Mouse (Mus musculus): ENCODE measurements around the gene Itch. TPM values are rescaled to one million over a fixed set of nuclear protein-coding genes. Genes with fewer than 3 reads are reported as not detected.
"Not testable (repeated sequence)": the region's sequence is repeated elsewhere in the genome, so short reads cannot be mapped to it uniquely, and the experiment has no call there.

The Itch gene
- polyA plus RNA-seq, 1 experiment from 2014 or later = 62.2 TPM

DNA sequence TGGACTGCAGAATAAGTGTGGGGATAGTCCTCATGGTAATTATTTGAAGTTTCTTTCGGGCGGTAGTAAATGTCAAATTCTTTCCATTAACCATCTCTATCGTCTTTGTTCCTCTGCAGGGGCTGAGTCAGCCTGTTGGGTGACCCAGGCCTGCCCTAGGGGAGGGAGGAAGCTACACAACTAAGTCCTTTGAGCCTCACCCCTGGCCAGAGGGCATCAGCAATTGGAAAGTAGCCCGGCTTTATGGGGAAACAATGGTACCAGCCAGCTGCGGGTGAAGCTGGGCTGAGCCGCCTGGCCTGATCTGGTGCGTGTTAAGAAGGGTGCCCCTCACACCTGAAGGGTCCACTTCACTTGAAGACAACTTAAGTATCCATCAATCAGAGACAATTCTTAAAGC is 33.9 kb upstream of the Itch start:
- no peaks in the 10 kb centered on the region for H3K36me3 ChIP-seq (ENCODE audit: control insufficient read depth, insufficient read depth, low read length)
- ATAC-seq (ENCODE audit: insufficient number of reproducible peaks, insufficient read depth, low FRiP score, low read depth) = no peak

DNA sequence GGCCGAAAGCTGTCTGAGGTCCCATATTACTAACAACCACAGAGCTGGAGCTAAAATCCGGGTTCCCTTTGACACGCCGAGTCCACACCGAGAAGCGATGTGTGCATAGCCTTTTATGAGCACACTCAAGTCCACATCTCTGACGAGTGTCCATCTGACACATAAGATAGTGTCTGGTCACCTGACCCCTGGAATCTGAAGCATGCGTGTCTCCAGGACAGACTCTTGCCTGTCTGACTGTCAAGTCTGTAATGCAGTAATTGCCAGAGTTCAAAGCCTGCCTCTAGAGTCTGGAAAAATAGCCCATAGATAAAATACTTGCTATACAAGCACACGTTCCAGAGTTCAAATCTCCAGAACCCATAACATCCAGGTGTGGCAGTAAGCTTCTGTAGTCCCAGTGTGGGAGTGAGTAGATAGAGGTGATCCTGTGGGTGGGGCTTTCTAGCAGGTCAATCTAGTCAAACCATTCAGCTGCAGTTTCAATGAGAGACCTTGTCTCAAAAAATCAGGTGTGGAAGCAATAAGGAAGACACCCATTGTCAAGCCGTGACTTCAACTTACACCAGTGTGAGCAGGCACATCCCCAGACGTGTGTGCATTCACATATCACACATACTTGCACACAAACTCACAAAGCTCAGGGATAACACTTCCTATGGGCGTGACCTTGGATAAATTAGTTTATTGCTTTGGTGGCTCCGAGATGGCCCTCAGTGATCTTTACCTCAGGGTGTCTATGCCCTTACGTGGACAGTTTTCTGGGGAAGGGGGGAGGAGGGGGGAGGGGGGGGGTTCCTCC is 33.1 kb upstream of the Itch start:
- no peaks in the 10 kb centered on the region for H3K9me3 ChIP-seq (ENCODE audit: control insufficient read depth, low read depth, low read length)
- no peak for ATAC-seq (ENCODE audit: insufficient number of reproducible peaks, insufficient read depth, low FRiP score, low read depth)
- no peak overlapping the region for H3K9ac ChIP-seq (replicated peaks; ENCODE audit: low read depth, low read length)
- H3K4me2 ChIP-seq (replicated peaks; ENCODE audit: low read depth, low read length) = no peak overlapping the region
- H3K27ac ChIP-seq (ENCODE audit: low read length) = no peak overlapping the region
- H3K4me1 ChIP-seq (ENCODE audit: control insufficient read depth, insufficient read depth, low read length) = no peaks in the 10 kb centered on the region
- H3K27me3 ChIP-seq (ENCODE audit: control insufficient read depth, insufficient read depth, low read length) = no peaks in the 10 kb centered on the region
- H3K4me3 ChIP-seq (ENCODE audit: low read depth, low read length) = no peak overlapping the region
- 74% methylated on average over 14 of the region's 14 CpGs for WGBS
- no peaks in the 10 kb centered on the region for H3K36me3 ChIP-seq (ENCODE audit: control insufficient read depth, insufficient read depth, low read length)

More for the DNA sequence above, 33.9 kb upstream of the Itch start:
- H3K27ac ChIP-seq (ENCODE audit: low read length) = no peak overlapping the region
- WGBS = 69% methylated on average over 7 of the region's 7 CpGs
- H3K4me1 ChIP-seq (ENCODE audit: control insufficient read depth, insufficient read depth, low read length) = no peaks in the 10 kb centered on the region
- H3K9me3 ChIP-seq (ENCODE audit: control insufficient read depth, low read depth, low read length) = no peaks in the 10 kb centered on the region
- H3K4me2 ChIP-seq (replicated peaks; ENCODE audit: low read depth, low read length) = no peak overlapping the region
- no peak overlapping the region for H3K9ac ChIP-seq (replicated peaks; ENCODE audit: low read depth, low read length)
- no peak overlapping the region for H3K4me3 ChIP-seq (ENCODE audit: low read depth, low read length)
- H3K27me3 ChIP-seq (ENCODE audit: control insufficient read depth, insufficient read depth, low read length) = no peaks in the 10 kb centered on the region

DNA sequence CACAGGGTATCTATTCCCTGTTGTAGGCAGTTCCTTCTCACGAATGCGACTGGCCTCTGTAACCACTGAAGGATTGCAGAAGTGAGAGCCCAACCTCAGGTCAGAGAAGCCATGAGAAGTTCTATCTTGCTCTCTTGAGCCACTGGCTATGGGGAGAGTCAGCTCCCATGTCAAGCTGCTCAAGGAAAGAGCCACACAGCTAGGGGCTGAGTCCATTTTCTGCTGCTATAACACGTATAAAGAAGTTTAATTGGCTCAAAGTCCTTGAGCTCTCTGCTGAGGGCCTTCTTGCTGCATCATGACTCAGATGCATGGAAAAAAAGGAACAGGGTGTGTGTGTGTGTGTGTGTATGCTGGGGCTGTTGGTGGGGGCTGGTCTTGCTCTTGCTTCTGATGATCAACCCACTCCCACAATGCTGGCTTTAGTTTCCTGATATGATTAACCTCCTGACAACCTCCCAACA is 32.5 kb upstream of the Itch start:
- Histone ChIP-seq H3K4me1 (ENCODE audit: control insufficient read depth, insufficient read depth, low read length) (no peaks in the 10 kb centered on the region), H3K4me3 (ENCODE audit: low read depth, low read length) (no peak overlapping the region), H3K9me3 (ENCODE audit: control insufficient read depth, low read depth, low read length) (no peaks in the 10 kb centered on the region), H3K27me3 (ENCODE audit: control insufficient read depth, insufficient read depth, low read length) (no peaks in the 10 kb centered on the region), H3K9ac (replicated peaks; ENCODE audit: low read depth, low read length) (no peak overlapping the region), H3K4me2 (replicated peaks; ENCODE audit: low read depth, low read length) (no peak overlapping the region), H3K27ac (ENCODE audit: low read length) (no peak overlapping the region), H3K36me3 (ENCODE audit: control insufficient read depth, insufficient read depth, low read length) (no peaks in the 10 kb centered on the region)
- WGBS = 76% methylated on average over 3 of the region's 3 CpGs
- 0 out of 2 replicates have a peak, but pooled peaks have one; percentile 28 for ATAC-seq (ENCODE audit: insufficient number of reproducible peaks, insufficient read depth, low FRiP score, low read depth)

DNA sequence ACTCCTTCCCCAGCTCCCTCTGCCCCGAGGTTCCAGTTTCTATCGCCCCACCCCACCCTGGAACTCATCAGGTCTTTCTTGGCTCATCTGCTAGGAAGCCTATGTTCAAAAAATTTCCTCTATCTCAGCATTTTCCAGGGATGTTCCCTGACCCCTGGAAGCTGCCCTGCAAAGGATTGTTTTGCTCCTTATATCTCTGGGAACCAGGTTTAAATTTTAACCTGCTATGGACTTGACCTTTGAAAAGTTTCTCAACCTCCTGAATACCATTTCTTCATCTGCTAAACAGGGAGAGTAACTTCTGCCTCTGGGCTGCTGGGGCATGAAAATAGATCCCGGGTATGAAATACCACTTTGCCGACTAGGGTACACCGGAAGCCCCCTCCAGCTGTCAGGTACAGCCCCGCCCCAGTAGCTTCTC is 31.5 kb upstream of the Itch start:
- H3K4me2 ChIP-seq (replicated peaks; ENCODE audit: low read depth, low read length) = no peak overlapping the region
- no peak overlapping the region for H3K27ac ChIP-seq (ENCODE audit: low read length)
- no peaks in the 10 kb centered on the region for H3K36me3 ChIP-seq (ENCODE audit: control insufficient read depth, insufficient read depth, low read length)
- H3K9ac ChIP-seq (replicated peaks; ENCODE audit: low read depth, low read length) = no peak overlapping the region
- H3K27me3 ChIP-seq (ENCODE audit: control insufficient read depth, insufficient read depth, low read length) = no peaks in the 10 kb centered on the region
- H3K4me1 ChIP-seq (ENCODE audit: control insufficient read depth, insufficient read depth, low read length) = no peaks in the 10 kb centered on the region
- no peaks in the 10 kb centered on the region for H3K9me3 ChIP-seq (ENCODE audit: control insufficient read depth, low read depth, low read length)
- WGBS = 52% methylated on average over 6 of the region's 6 CpGs
- ATAC-seq (ENCODE audit: insufficient number of reproducible peaks, insufficient read depth, low FRiP score, low read depth) = no peak
- no peak overlapping the region for H3K4me3 ChIP-seq (ENCODE audit: low read depth, low read length)

DNA sequence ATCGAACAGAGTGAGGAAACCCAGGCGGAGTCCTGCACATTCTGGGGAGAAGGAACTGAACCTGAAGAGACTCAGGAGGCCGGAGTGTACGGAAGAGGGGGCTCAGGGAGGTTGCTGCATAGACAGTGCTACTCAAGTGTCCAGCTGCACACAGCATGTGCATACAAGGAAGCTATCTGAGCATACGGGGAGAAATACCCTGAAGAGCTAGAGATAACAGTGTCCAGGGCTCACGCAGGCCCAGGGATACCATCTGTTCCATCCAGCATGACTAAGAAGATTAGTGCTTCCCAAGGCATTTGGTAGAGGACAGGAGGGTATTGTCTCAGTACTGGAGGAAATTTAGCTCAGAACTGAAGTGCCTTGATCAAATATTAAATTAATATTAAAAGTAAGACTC is 29.7 kb upstream of the Itch start:
- no peaks in the 10 kb centered on the region for H3K27me3 ChIP-seq (ENCODE audit: control insufficient read depth, insufficient read depth, low read length)
- WGBS = 81% methylated on average over 6 of the region's 6 CpGs
- H3K9me3 ChIP-seq (ENCODE audit: control insufficient read depth, low read depth, low read length) = no peaks in the 10 kb centered on the region
- no peak overlapping the region for H3K9ac ChIP-seq (replicated peaks; ENCODE audit: low read depth, low read length)
- ATAC-seq (ENCODE audit: insufficient number of reproducible peaks, insufficient read depth, low FRiP score, low read depth) = no peak
- no peak overlapping the region for H3K4me2 ChIP-seq (replicated peaks; ENCODE audit: low read depth, low read length)
- no peak overlapping the region for H3K27ac ChIP-seq (ENCODE audit: low read length)
- no peak overlapping the region for H3K4me3 ChIP-seq (ENCODE audit: low read depth, low read length)
- no peaks in the 10 kb centered on the region for H3K4me1 ChIP-seq (ENCODE audit: control insufficient read depth, insufficient read depth, low read length)
- H3K36me3 ChIP-seq (ENCODE audit: control insufficient read depth, insufficient read depth, low read length) = no peaks in the 10 kb centered on the region

DNA sequence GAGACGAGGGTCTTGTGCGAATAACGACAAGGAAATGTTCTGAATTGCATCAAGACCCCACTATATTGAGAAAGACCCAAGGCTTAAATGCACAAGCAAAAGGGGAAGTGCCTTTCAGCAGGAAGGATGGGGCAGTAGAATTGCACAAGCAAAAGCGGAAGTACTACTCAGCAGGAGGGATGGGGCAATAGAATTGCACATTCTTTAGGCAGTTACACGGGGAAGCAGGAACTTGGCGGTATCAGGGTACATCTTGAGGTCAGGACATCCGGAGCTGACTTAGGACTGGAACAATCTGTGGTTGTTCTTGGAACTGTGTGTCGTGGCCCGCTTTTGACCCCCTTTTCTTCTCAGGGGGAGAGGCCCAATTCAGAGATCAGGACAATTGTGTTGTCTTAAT is 26.0 kb upstream of the Itch start:
- not testable (repeated sequence) for H3K9me3 ChIP-seq (ENCODE audit: control insufficient read depth, low read depth, low read length); H3K27me3 ChIP-seq (ENCODE audit: control insufficient read depth, insufficient read depth, low read length); ATAC-seq (ENCODE audit: insufficient number of reproducible peaks, insufficient read depth, low FRiP score, low read depth); H3K9ac ChIP-seq (replicated peaks; ENCODE audit: low read depth, low read length); H3K4me1 ChIP-seq (ENCODE audit: control insufficient read depth, insufficient read depth, low read length); H3K36me3 ChIP-seq (ENCODE audit: control insufficient read depth, insufficient read depth, low read length); H3K4me2 ChIP-seq (replicated peaks; ENCODE audit: low read depth, low read length); H3K4me3 ChIP-seq (ENCODE audit: low read depth, low read length); H3K27ac ChIP-seq (ENCODE audit: low read length)
- WGBS = 85% methylated on average over 9 of the region's 9 CpGs

DNA sequence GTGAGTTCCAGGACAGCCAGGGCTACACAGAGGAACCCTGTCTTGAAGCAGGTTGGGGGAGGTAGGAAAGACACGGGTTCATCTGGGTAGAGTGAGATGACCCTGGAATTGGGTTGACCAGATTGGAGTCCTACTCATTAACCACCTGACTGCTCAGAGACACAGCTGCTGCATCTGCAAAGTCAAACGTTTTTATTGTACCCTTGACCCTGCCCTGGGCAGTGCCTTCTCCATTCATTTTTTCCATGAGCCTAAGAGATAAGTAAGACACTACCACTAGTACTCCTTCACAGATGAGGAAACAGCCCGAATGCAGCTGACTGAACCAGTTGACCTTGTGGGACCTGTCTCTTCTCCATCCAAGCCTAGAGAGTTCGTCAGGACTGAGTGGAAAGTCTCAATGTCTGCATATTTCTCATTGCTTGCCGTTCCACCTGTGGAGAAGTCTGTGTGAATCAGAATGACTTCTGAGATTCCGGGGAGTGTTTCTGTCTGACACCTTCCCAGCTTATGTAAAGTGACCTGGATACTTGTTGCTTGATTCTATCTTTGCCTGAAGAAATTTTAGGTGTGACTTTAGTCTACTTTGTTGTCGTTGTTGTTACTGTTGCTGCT is 18.0 kb upstream of the Itch start:
- H3K4me1 ChIP-seq (ENCODE audit: control insufficient read depth, insufficient read depth, low read length) = no peaks in the 10 kb centered on the region
- no peak overlapping the region for H3K27ac ChIP-seq (ENCODE audit: low read length)
- no peaks in the 10 kb centered on the region for H3K36me3 ChIP-seq (ENCODE audit: control insufficient read depth, insufficient read depth, low read length)
- H3K9ac ChIP-seq (replicated peaks; ENCODE audit: low read depth, low read length) = no peak overlapping the region
- 71% methylated on average over 7 of the region's 7 CpGs for WGBS
- no peak for ATAC-seq (ENCODE audit: insufficient number of reproducible peaks, insufficient read depth, low FRiP score, low read depth)
- H3K4me3 ChIP-seq (ENCODE audit: low read depth, low read length) = no peak overlapping the region
- no peak overlapping the region for H3K4me2 ChIP-seq (replicated peaks; ENCODE audit: low read depth, low read length)
- H3K27me3 ChIP-seq (ENCODE audit: control insufficient read depth, insufficient read depth, low read length) = no peaks in the 10 kb centered on the region
- 0 out of 2 replicates have a peak, but pooled peaks cover 4% of the 10 kb centered on the region for H3K9me3 ChIP-seq (ENCODE audit: control insufficient read depth, low read depth, low read length)

DNA sequence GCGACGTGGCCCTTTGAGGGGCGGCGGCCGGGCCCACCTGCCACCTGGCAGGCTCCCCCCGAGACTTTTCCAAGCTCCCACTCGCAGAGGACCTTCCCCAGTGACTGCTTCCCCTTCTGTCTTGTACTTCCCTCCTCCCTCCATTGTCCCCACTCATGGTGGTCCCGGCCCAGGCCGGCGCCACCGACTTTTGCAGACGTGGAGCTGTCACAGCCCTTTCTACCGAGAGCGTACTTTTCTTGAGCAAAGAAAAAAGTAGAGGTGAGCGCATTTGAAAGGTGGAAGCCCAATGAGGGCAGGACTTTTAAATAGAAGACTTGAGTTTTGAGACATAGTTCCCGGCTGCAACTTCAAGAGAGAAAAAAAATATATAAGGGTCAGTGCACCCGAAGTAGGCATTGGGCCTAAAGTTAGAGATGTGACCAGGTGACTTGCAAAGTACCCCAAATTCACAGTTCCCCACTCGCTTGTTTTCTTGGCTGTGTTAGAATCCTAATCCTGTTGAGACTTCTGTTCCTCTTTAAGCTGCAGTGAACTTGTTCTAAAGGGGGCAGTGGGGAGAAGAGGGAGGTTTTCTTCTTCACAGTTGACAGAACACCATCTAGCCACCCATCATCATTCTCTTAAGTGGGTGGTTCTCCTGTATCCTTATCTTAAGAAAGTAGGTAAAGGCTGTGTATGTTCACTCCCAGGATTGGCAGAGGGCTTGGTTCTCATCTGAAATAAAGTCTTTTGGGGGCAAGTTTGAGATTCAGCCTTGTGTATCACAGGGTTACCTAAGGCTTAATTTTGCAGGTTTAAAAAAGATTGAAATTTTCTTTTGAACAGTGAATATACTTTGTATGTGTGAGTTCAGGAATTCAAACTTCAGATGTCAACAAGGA is 910 bp downstream of the Itch start:
- H3K4me3 ChIP-seq (ENCODE audit: low read depth, low read length) = peak overlapping the region; percentile 92
- peaks cover 13% of the 10 kb centered on the region for H3K36me3 ChIP-seq (ENCODE audit: control insufficient read depth, insufficient read depth, low read length)
- H3K4me2 ChIP-seq (replicated peaks; ENCODE audit: low read depth, low read length) = peak overlapping the region; percentile 55
- H3K9me3 ChIP-seq (ENCODE audit: control insufficient read depth, low read depth, low read length) = no peaks in the 10 kb centered on the region
- H3K4me1 ChIP-seq (ENCODE audit: control insufficient read depth, insufficient read depth, low read length) = peaks cover 13% of the 10 kb centered on the region; the same call in 1 of the 2 replicates
- under 1% methylated on average over 14 of the region's 18 CpGs for WGBS
- ATAC-seq (ENCODE audit: insufficient number of reproducible peaks, insufficient read depth, low FRiP score, low read depth) = no peak; the same call in 1 of the 2 replicates
- H3K27me3 ChIP-seq (ENCODE audit: control insufficient read depth, insufficient read depth, low read length) = no peaks in the 10 kb centered on the region
- peak overlapping the region; percentile 91 for H3K9ac ChIP-seq (replicated peaks; ENCODE audit: low read depth, low read length)
- H3K27ac ChIP-seq (ENCODE audit: low read length) = peak overlapping the region; percentile 82
